ENCODE assay signal across 23 mouse cellular contexts in the genomic region with DNA sequence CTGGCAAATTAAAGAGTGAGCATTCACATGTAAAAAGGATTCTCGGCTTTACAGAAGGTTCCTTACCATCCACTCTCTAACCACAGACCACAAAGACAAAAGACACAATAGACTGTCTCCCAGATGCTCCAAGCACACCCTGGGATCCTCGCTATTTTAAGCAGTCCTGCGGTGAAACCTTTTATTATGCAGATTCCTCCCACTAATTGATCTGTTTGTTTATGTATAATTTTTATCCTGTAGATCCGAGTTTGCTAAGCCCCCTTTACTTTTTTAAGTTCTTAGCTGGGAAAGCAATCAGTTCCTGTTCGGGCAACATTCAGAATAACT.
DNase-seq lines count a peak whose midpoint lies in the region; ATAC-seq and TF ChIP-seq lines count a peak whose summit lies in the region.
"Had no signal": no experiment of that assay in that cellular context is flagged by ENCODE, and none has a peak within 500 bp of the region (broad histone marks: within the 10 kb centered on the region; RNA-seq: fewer than 3 reads in every experiment).

No protein-coding gene starts in this region.

- peaks cover 3% of the 10 kb centered on the region; the same call in 1 of the 2 replicates for H3K4me1 ChIP-seq in hindbrain, embryonic 12.5 days
- H3K4me1 ChIP-seq: heart, embryonic 15.5 days; intestine, embryonic 15.5 days; limb, embryonic 13.5 days; liver, embryonic 13.5 days had no signal

- DNase-seq in layer of hippocampus, adult 2 months (ENCODE audit: low spot score in 2 of 2), result no peak
- no peak for DNase-seq in layer of hippocampus, postnatal 14 days (ENCODE audit: low spot score in 2 of 2)
- peak; percentile 82 for DNase-seq in ES-CJ7 (ENCODE audit: low read depth, low spot score)
- peak; percentile 87 for DNase-seq in R1 (ENCODE audit: low read depth, low spot score)
- no peak for DNase-seq in lung, postnatal 4 days
- DNase-seq in thymus, postnatal 4 days, result no peak
- DNase-seq: adrenal gland, postnatal 14 days; B cell, adult 2 months; cerebellum, adult 11-12 months; cerebellum, postnatal 14 days; embryo, embryonic 11 days; gastrocnemius, postnatal 36 days; heart, postnatal 4 days; kidney, postnatal 36 days; layer of hippocampus, adult 9-11 months; liver, embryonic 13.5 days; lung, embryonic 14.5 days had no signal

- H3K36me3 ChIP-seq in hindbrain, embryonic 12.5 days, result no peaks in the 10 kb centered on the region
- H3K36me3 ChIP-seq: heart, embryonic 15.5 days; intestine, embryonic 15.5 days; limb, embryonic 13.5 days; liver, embryonic 13.5 days had no signal

- no peak overlapping the region for H3K4me3 ChIP-seq in layer of hippocampus, adult 2 months
- no peak overlapping the region for H3K4me3 ChIP-seq in hindbrain, embryonic 12.5 days
- H3K4me3 ChIP-seq: heart, embryonic 15.5 days; intestine, embryonic 15.5 days; limb, embryonic 13.5 days; liver, embryonic 13.5 days had no signal

- WGBS in hindbrain, embryonic 12.5 days, result 12% methylated on average over 5 of the region's 5 CpGs

- no peak overlapping the region for H3K9ac ChIP-seq in hindbrain, embryonic 12.5 days
- H3K9ac ChIP-seq: heart, embryonic 15.5 days; intestine, embryonic 15.5 days; limb, embryonic 13.5 days; liver, embryonic 13.5 days; lung, embryonic 14.5 days had no signal

- H3K27ac ChIP-seq in layer of hippocampus, adult 2 months, result peak overlapping the region; percentile 52
- H3K27ac ChIP-seq in hindbrain, embryonic 12.5 days, result no peak overlapping the region
- H3K27ac ChIP-seq: heart, embryonic 15.5 days; intestine, embryonic 15.5 days; limb, embryonic 13.5 days; liver, embryonic 13.5 days; macrophage had no signal

- H3K27me3 ChIP-seq in hindbrain, embryonic 12.5 days, result no peaks in the 10 kb centered on the region
- H3K27me3 ChIP-seq: heart, embryonic 15.5 days; intestine, embryonic 15.5 days; limb, embryonic 13.5 days; liver, embryonic 13.5 days had no signal

- H3K9me3 ChIP-seq in hindbrain, embryonic 12.5 days (replicated peaks), result peaks cover 3% of the 10 kb centered on the region; the same call in 1 of the 2 replicates
- H3K9me3 ChIP-seq: heart, embryonic 15.5 days; intestine, embryonic 15.5 days; limb, embryonic 13.5 days; liver, embryonic 13.5 days had no signal

- no peak overlapping the region for H3K4me2 ChIP-seq in hindbrain, embryonic 12.5 days (replicated peaks)
- H3K4me2 ChIP-seq: heart, embryonic 15.5 days; intestine, embryonic 15.5 days; limb, embryonic 13.5 days; liver, embryonic 13.5 days; lung, embryonic 14.5 days had no signal

- TF ChIP-seq CTCF in layer of hippocampus, adult 2 months (conservative IDR thresholded peaks at IDR 0.05), result no peak

- ATAC-seq in hindbrain, embryonic 12.5 days (ENCODE audit: low FRiP score), result peak; percentile 77
- ATAC-seq: intestine, embryonic 15.5 days; Patski had no signal

Comparison
In these comparisons a context has a peak if more than half of its experiments do, and no peak if none do; other contexts are left out.
1. DNase-seq: peak in ES-CJ7 (single experiment) and R1 (single experiment); none in layer of hippocampus, adult 2 months (0 of 2), layer of hippocampus, postnatal 14 days (0 of 2), lung, postnatal 4 days (0 of 2) and thymus, postnatal 4 days (single experiment).